Mouse (Mus musculus): ENCODE data around the gene Wipf2.

GRCm38 (mm10) chr11:98829875-98830274 lies 33.6 kb upstream of the Wipf2 start:
- TF ChIP-seq FLI1 (IDR thresholded peaks at IDR 0.05; ENCODE audit: low read length) (no peak), GATA1 (IDR thresholded peaks at IDR 0.05; ENCODE audit: borderline replicate concordance, low read length) (no peak)

All from megakaryocyte, embryonic 14.5 days (primary cell).